12 mouse cellular contexts compared by ENCODE assay signal in genomic region chr4:62562006-62562405, GRCm38 (mm10). TPM values are rescaled to one million over a fixed set of nuclear protein-coding genes. Genes with fewer than 3 reads are reported as not detected.
DNase-seq lines count a peak whose midpoint lies in the region; ATAC-seq and TF ChIP-seq lines count a peak whose summit lies in the region.
"Had no signal": no experiment of that assay in that cellular context is flagged by ENCODE, and none has a peak within 500 bp of the region (broad histone marks: within the 10 kb centered on the region; RNA-seq: fewer than 3 reads in every experiment).

No protein-coding gene starts in this region.

- no peak overlapping the region for H3K4me2 ChIP-seq in heart, embryonic 13.5 days
- H3K4me2 ChIP-seq: heart, embryonic 15.5 days had no signal

- 0 out of 2 replicates have a peak overlapping the region, but pooled peaks have one; percentile 14 for H3K9ac ChIP-seq in heart, embryonic 13.5 days
- H3K9ac ChIP-seq: heart, embryonic 15.5 days; liver, embryonic 15.5 days had no signal

- H3K27me3 ChIP-seq in heart, embryonic 13.5 days (replicated peaks) = peaks cover 85% of the 10 kb centered on the region
- H3K27me3 ChIP-seq in thymus, adult 2 months (ENCODE audit: control insufficient read depth, insufficient read depth, low read length) = no peaks in the 10 kb centered on the region
- no peaks in the 10 kb centered on the region for H3K27me3 ChIP-seq in splenic B cell, adult 2 months (ENCODE audit: control insufficient read depth, insufficient read depth, low read length, poor library complexity, severe bottlenecking)
- H3K27me3 ChIP-seq: liver, embryonic 15.5 days had no signal

- intact Hi-C loops in left cerebral cortex, postnatal 4 days (cut with DNase I) = loop anchor here (5.0 to 10.0 kb wide), 3 partner anchors 135 to 573 kb away; no protein-coding TSS in a partner anchor

- WGBS in heart, embryonic 13.5 days = 72% methylated on average over 4 of the region's 4 CpGs
- 33% methylated on average over 4 of the region's 4 CpGs for WGBS in thymus, adult 2 months

- TF ChIP-seq CTCF in thymus, adult 2 months (IDR thresholded peaks at IDR 0.05; ENCODE audit: borderline replicate concordance, control insufficient read depth, extremely low read depth, insufficient read depth, low read length, poor library complexity) = no peak

- H3K27ac ChIP-seq in heart, embryonic 13.5 days (replicated peaks) = no peak overlapping the region
- no peak overlapping the region for H3K27ac ChIP-seq in thymus, adult 2 months (ENCODE audit: control insufficient read depth, insufficient read depth, low read length)
- H3K27ac ChIP-seq: heart, embryonic 15.5 days; liver, embryonic 15.5 days; stomach, postnatal 0 days had no signal

- H3K36me3 ChIP-seq in heart, embryonic 13.5 days = no peaks in the 10 kb centered on the region
- no peaks in the 10 kb centered on the region for H3K36me3 ChIP-seq in thymus, adult 2 months (ENCODE audit: control insufficient read depth, insufficient read depth, low read length)
- H3K36me3 ChIP-seq in splenic B cell, adult 2 months (ENCODE audit: control insufficient read depth, insufficient read depth, low read length, poor library complexity, severe bottlenecking) = no peaks in the 10 kb centered on the region
- H3K36me3 ChIP-seq: heart, embryonic 15.5 days; liver, embryonic 15.5 days had no signal

- no peak for DNase-seq in heart, adult 9 months (ENCODE audit: low spot score in 2 of 2)
- DNase-seq in thymus, postnatal 14 days = peak; percentile 38
- DNase-seq in thymus, adult 2 months = no peak
- DNase-seq in splenic B cell, adult 2 months (ENCODE audit: low read depth, low spot score) = peak; percentile 42
- DNase-seq in right cerebral cortex, postnatal 10 days (ENCODE audit: low spot score in 2 of 2) = no peak
- DNase-seq in left cerebral cortex, postnatal 4 days = no peak

- no peak overlapping the region for H3K4me3 ChIP-seq in heart, embryonic 13.5 days
- no peak overlapping the region for H3K4me3 ChIP-seq in thymus, adult 2 months (ENCODE audit: control insufficient read depth, insufficient read depth, low read length)
- H3K4me3 ChIP-seq: heart, embryonic 15.5 days; liver, embryonic 15.5 days had no signal

- H3K9me3 ChIP-seq in heart, embryonic 13.5 days = no peaks in the 10 kb centered on the region
- H3K9me3 ChIP-seq: heart, embryonic 15.5 days; liver, embryonic 15.5 days had no signal

- no peak for TF ChIP-seq POLR2A in thymus, adult 2 months (IDR thresholded peaks at IDR 0.05; ENCODE audit: control insufficient read depth, extremely low read depth, insufficient read depth, low read length, poor library complexity)

- peaks cover 35% of the 10 kb centered on the region for H3K4me1 ChIP-seq in heart, embryonic 13.5 days
- H3K4me1 ChIP-seq in thymus, adult 2 months (replicated peaks; ENCODE audit: control insufficient read depth, insufficient read depth, low read length) = peaks cover 13% of the 10 kb centered on the region
- H3K4me1 ChIP-seq: liver, embryonic 15.5 days had no signal

- ATAC-seq in heart, embryonic 13.5 days (ENCODE audit: extremely low read depth, insufficient number of reproducible peaks, low FRiP score, low TSS enrichment) = no peak
- ATAC-seq in inflammation-experienced regulatory T-cells, adult 6 months = peak; percentile 81

RNA-seq across cellular contexts. Expression of gene Rgs3, which starts 2.4 kb away (rescaled TPM):
- 62.2 and 64.8 TPM in 2 replicates for polyA plus RNA-seq in heart, embryonic 13.5 days (2015; fragmentation: Nextera tagmentation; extraction: Ambion mirVana)
- 61.1 and 81.3 TPM in 2 replicates for polyA plus RNA-seq in thymus, adult 2 months (2012; rRNA removed)
- 10 to 100 TPM; 50.8 to 68.5 (median 62.7) TPM for polyA plus RNA-seq in inflammation-experienced regulatory T-cells, adult 6 months (2017; shearing (Covaris generic))
- 10 to 100 TPM; 46.7 to 46.8 TPM for total RNA-seq in left cerebral cortex, postnatal 4 days (2021)

RNA-seq across cellular contexts. Expression of gene 4933430I17Rik, which starts 36.8 kb away (rescaled TPM):
- 0.16 and 0.76 TPM in 2 replicates for polyA plus RNA-seq in heart, embryonic 13.5 days (2015; fragmentation: Nextera tagmentation; extraction: Ambion mirVana)
- 0.15 and 0.16 TPM in 2 replicates for polyA plus RNA-seq in thymus, adult 2 months (2012; rRNA removed)
- under 1 TPM in 2 of 3 experiments, not detected in 1; 0.40 to 0.44 TPM for polyA plus RNA-seq in inflammation-experienced regulatory T-cells, adult 6 months (2017; shearing (Covaris generic))
- total RNA-seq in left cerebral cortex, postnatal 4 days (2021) = under 1 TPM; 0.44 to 0.90 TPM
- total RNA-seq: gastrocnemius, postnatal 36 days had no signal

RNA-seq across cellular contexts. Expression of gene Pole3, which starts 37.1 kb away (rescaled TPM):
- 54.6 and 54.8 TPM in 2 replicates for polyA plus RNA-seq in heart, embryonic 13.5 days (2015; fragmentation: Nextera tagmentation; extraction: Ambion mirVana)
- 18.0 and 20.9 TPM in 2 replicates for polyA plus RNA-seq in thymus, adult 2 months (2012; rRNA removed)
- 10 to 100 TPM; 28.8 to 36.2 (median 36.2) TPM for polyA plus RNA-seq in inflammation-experienced regulatory T-cells, adult 6 months (2017; shearing (Covaris generic))
- 10 to 100 TPM; 32.4 to 36.6 TPM for total RNA-seq in left cerebral cortex, postnatal 4 days (2021)

RNA-seq across cellular contexts. Expression of gene Alad, which starts 42.3 kb away (rescaled TPM):
- 68.6 and 84.6 TPM in 2 replicates for polyA plus RNA-seq in heart, embryonic 13.5 days (2015; fragmentation: Nextera tagmentation; extraction: Ambion mirVana)
- polyA plus RNA-seq in thymus, adult 2 months (2012; rRNA removed) = 56.2 and 75.9 TPM in 2 replicates
- polyA plus RNA-seq in inflammation-experienced regulatory T-cells, adult 6 months (2017; shearing (Covaris generic)) = 10 to 100 TPM; 75.5 to 92.5 (median 76.8) TPM
- total RNA-seq in left cerebral cortex, postnatal 4 days (2021) = 10 to 100 TPM; 35.3 to 36.8 TPM

RNA-seq across cellular contexts. Expression of gene Hdhd3, which starts 58.7 kb away (rescaled TPM):
- 7.7 and 9.9 TPM in 2 replicates for polyA plus RNA-seq in heart, embryonic 13.5 days (2015; fragmentation: Nextera tagmentation; extraction: Ambion mirVana)
- 4.5 and 7.0 TPM in 2 replicates for polyA plus RNA-seq in thymus, adult 2 months (2012; rRNA removed)
- polyA plus RNA-seq in inflammation-experienced regulatory T-cells, adult 6 months (2017; shearing (Covaris generic)) = 1 to 10 TPM; 1.6 to 2.0 (median 1.8) TPM
- total RNA-seq in left cerebral cortex, postnatal 4 days (2021) = 1 to 10 TPM; 5.7 to 6.6 TPM

Comparison
In these comparisons a context has a peak if more than half of its experiments do, and no peak if none do; other contexts are left out.
1. DNase-seq: peak in thymus, postnatal 14 days (single experiment) and splenic B cell, adult 2 months (single experiment); none in heart, adult 9 months (0 of 2), thymus, adult 2 months (single experiment), right cerebral cortex, postnatal 10 days (0 of 2) and left cerebral cortex, postnatal 4 days (single experiment).